Mouse (Mus musculus) urinary bladder, postnatal 14 days (tissue): ENCODE measurements around the gene Zfp345.
A peak's percentile ranks its signal among the peaks of the same experiment; 100 is the strongest.
"Not testable (repeated sequence)": the region's sequence is repeated elsewhere in the genome, so short reads cannot be mapped to it uniquely, and the experiment has no call there.

Source experiments
- DNase-seq: peaks from one replicate; pipeline ENCODE4 v3.0.0; 2021; ENCODE audit warnings: low spot score

Zfp345 gene

GRCm38 (mm10) chr2:150484939-150485778 is at the start of gene Zfp345:
Zfp345 (minus strand) TSS chr2:150485091.
- not testable (repeated sequence) for DNase-seq

- no peak for DNase-seq
Observed at GRCm38 (mm10) chr2:150525703-150526207, 40.9 kb upstream of the Zfp345 start.

- no peak for DNase-seq
Observed at GRCm38 (mm10) chr2:150512837-150513236, 27.9 kb upstream of the Zfp345 start.

- not testable (repeated sequence) for DNase-seq
Observed at GRCm38 (mm10) chr2:150500124-150500973, 15.5 kb upstream of the Zfp345 start.

- DNase-seq: no peak
Observed at GRCm38 (mm10) chr2:150493031-150493430, 8.1 kb upstream of the Zfp345 start.

- DNase-seq: peak; percentile 76
Observed at GRCm38 (mm10) chr2:150451180-150451919, 33.5 kb downstream of the Zfp345 start, which contains the start of gene Zfp442. Zfp442 (minus strand) TSS chr2:150451486.

- peak; percentile 3 for DNase-seq
Observed at GRCm38 (mm10) chr2:150439084-150439483, 45.8 kb downstream of the Zfp345 start.
